Mouse (Mus musculus) adrenal gland, adult 2 months (tissue): ENCODE results near the gene Wwox. TPM values are rescaled to one million over a fixed set of nuclear protein-coding genes. Genes with fewer than 3 reads are reported as not detected.
A peak's percentile ranks its signal among the peaks of the same experiment; 100 is the strongest.

Experiments used
- DNase-seq: peaks from one replicate; pipeline ENCODE4 v3.0.0; 2021
- polyA plus RNA-seq: library from polyadenylated mRNA; depleted of rRNA; stranded (reverse); fragments of >200 nt; gene quantifications from 2 replicates; pipeline ENCODE4 v1.2.3, GENCODE M21; 2012
- total RNA-seq, 2 experiments: library from RNA; stranded (reverse); gene quantifications; 2 replicates each; pipeline ENCODE4 v1.2.3; 2021

Wwox gene
- total and polyA plus RNA-seq, 3 experiments: 18.6 to 30.6 (median 24.5) TPM

- peak; percentile 78 for DNase-seq
Measured at GRCm38 (mm10) chr8:114971378-114971777, 531.9 kb downstream of the Wwox start.

DNA sequence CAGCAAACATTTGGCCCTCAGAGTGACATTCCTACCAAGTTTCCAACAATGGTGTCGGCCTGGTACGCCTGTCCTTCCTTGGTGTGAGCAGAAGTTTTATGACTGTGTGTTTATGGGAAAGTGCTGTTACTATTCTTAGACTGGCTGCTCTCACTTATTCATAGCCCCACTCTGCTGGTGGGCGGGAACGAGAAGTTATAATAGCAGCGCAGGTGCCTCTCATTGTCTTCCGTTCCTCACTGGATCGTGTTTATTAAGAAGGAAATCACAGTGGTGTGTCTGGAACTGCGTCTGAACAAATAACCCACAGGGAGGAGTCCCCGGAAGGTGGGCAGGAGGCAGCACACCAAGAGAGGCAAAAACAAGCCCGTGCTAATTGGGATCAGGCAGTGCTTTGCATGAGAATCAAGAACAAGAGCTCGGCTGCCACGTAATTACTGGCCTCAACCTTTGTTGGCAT lies 533.6 kb downstream of the Wwox start:
- no peak for DNase-seq

GRCm38 (mm10) chr8:114974336-114974950 lies 535.0 kb downstream of the Wwox start:
- DNase-seq: no peak

GRCm38 (mm10) chr8:114977746-114978145 lies 538.3 kb downstream of the Wwox start:
- peak; percentile 57 for DNase-seq

GRCm38 (mm10) chr8:114978206-114978960 lies 538.9 kb downstream of the Wwox start:
- DNase-seq: no peak

GRCm38 (mm10) chr8:114979671-114980070 lies 540.2 kb downstream of the Wwox start:
- no peak for DNase-seq

GRCm38 (mm10) chr8:114982762-114983161 lies 543.3 kb downstream of the Wwox start:
- no peak for DNase-seq

DNA sequence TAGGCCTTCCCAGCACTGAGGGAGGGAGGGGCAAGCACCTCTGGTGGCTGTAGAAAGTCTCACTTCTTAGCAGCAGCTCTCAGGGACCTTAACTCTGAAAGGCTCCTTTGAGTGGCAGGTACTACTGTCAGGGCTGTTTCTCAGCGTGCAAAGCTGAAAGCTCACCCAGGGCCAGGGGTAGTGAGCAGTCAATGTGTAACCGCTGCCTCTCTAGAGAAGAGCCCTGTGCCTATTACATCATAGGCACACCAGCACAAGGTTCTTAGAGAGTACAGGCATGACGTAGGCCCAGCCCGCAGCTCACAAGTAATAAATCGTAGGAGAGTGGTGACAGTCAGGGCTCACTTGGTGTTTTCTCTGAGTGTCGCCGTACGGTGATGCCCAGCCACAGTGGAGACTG lies 545.0 kb downstream of the Wwox start:
- DNase-seq: no peak

DNA sequence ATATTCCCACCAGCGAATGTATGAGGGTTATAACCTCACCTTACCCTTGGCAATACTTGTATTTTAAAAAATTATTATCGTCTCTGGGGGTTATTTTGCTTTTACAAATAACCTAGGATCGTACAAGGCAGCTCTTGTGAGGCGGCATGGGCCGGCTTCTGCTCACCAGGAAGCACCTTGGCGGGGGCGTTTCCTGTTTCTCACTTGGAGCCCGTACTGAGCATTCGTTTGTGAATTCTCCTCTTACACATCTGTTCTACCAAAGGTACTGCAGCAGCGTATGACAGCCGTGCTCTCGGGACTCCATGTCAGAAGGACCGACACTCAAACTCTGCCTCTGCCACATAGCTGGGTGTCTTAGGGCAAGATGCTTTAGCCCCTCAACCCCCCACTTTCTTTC lies 546.5 kb downstream of the Wwox start:
- no peak for DNase-seq

DNA sequence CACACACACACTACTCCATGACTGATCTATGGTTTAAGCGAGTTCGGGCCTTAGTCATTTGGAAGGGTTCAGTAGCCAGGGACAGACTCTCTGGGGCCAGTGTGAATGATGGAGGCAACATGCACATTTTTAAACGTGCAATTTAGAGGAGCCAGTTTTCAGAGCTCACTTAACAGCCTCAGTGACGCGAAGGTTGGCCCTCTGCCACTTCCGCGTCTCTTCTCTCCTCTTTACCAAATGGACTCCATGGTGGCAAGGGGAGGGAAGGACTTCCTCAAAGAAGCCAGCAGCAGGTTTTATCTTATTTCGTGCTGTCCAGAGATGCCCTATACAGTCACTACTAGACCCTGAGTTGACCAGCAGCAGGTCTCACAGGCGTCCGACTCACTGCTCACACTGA lies 547.5 kb downstream of the Wwox start:
- no peak for DNase-seq

DNA sequence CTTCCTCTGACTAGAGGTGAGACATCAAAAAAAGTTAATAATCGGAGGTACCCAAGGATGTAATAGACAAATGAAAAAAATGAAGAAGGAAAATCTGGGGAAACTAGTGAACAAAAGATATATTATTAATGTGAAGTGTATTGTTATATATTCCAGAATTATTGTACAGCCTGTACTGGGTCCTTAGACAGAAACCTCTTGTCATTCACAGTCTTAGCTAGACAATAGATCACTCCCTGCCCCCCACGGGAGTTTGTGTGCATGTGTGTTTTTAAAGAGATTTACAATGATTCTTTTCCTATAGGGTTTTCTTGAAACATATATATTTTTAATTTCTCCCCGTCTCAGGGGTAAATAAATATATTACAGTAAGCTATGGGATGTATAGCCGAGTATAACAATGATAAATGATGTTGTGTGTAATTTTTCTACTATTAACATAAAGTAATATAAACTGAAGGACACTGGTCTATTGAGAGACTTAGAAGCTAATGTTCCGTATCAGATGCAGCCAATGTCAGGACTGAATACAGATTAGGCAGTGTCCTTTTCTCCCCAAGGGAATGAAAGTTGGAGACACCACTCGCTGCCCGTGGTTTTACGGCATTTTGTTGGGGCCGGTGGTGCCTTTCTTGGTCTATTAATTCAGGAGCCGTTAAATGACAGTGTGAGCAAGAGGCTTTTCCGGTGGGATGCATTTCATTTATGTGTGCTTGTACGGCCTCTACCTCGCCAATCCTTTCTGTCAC lies 551.6 kb downstream of the Wwox start:
- no peak for DNase-seq

DNA sequence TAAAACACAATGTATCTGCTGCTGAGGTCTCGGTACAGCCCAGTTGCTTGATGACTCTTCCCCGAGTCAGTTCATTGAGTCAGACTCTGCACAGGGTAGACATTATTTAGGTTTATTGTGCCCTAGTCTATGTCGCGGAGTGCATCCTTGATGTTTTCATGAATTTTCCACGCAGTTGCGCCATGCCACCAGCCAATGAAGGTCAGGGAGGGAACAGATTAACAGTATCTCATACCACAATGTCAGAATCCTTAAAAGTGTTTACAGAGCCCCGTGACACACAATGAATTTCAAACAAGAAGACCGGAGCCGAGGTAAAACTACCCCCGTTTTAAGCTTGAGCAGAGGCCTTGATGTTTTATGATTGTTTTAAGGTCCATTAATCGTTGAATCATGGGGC lies 561.3 kb downstream of the Wwox start:
- peak; percentile 66 for DNase-seq

DNA sequence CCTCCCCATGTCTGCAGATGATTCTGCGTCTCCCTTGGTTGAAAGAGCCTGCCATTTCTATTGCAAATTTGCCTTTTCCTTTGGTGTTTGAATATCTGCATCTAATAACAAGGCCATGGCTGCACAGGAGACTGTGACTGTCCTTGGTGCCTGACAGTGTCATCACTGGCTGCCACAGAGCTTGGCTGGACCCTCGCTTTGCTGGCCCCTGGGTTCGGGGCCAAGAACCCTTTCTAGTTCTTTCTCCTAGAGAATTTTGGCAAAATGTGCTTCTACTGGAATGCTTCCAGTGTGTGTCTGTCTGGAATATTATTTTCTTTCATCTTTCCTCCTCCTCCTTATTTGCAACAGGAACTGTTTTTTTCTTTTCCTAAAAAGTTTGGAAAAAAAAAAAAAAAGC lies 565.6 kb downstream of the Wwox start:
- DNase-seq: peak; percentile 67

GRCm38 (mm10) chr8:115006561-115006960 lies 567.1 kb downstream of the Wwox start:
- peak; percentile 49 for DNase-seq

DNA sequence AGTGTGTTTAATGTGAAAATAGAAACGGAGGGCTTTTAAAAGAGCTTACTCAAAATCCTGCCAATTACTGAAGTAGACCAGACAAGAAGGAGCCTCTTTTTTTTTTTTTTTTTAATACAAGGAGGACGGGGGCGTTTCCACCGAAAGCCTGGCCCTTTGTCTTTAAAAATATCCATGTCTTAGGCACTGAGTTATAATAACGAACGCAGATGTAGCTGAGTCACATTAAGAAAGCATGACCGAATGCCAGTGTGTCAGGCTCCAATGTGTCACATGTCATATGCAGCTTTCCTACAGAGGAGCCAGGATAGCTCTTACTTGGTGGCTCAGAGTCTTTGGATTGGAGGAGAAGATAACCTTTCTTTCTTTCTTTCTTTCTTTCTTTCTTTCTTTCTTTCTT lies 567.8 kb downstream of the Wwox start:
- no peak for DNase-seq

DNA sequence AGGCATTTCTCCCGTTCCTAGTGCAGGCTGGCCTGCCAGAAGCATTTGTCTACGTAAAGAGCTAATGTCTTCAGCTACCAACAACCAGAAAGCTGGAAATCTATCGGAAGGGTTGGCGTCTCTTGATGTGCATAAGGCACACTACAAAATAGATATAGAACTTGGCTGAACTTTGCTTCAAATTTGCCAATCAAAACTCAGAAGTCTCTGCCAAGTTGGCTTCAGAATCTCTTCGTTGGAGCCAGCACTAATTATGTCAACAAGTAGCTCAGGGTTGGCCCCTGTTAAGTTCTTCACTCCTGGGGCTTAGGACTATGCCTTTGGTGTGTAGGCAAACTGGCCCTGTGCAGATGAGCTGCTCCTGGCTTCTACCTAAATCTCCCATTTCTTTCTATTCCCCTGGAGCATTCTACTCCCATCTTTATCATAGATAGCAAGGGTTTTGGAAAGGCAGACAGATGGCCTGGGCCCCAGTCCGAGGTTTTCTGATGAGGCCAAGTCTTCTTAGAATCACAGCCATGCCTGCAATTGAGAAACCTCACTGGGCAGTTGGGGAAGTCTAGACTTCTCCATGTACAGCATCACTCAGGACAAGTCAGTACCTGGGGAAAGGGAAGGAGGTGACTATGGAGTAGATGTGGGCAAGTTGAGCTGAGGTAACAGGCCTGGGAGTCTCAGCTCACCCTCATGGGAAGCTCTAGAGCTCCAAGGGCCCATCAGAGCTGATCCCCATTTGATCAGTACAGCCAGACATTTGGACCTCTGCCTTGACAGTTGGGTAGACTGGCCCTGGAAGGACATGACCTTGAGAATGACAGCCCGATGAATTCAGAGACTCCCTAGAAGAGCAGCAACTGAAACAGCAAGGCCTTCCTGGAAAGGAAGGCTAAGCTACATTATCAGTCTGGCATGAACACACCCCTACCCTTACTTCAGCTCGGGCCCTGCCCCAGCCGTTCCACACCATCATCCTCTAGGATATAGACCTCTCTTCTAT lies 569.5 kb downstream of the Wwox start:
- peak; percentile 76 for DNase-seq

DNA sequence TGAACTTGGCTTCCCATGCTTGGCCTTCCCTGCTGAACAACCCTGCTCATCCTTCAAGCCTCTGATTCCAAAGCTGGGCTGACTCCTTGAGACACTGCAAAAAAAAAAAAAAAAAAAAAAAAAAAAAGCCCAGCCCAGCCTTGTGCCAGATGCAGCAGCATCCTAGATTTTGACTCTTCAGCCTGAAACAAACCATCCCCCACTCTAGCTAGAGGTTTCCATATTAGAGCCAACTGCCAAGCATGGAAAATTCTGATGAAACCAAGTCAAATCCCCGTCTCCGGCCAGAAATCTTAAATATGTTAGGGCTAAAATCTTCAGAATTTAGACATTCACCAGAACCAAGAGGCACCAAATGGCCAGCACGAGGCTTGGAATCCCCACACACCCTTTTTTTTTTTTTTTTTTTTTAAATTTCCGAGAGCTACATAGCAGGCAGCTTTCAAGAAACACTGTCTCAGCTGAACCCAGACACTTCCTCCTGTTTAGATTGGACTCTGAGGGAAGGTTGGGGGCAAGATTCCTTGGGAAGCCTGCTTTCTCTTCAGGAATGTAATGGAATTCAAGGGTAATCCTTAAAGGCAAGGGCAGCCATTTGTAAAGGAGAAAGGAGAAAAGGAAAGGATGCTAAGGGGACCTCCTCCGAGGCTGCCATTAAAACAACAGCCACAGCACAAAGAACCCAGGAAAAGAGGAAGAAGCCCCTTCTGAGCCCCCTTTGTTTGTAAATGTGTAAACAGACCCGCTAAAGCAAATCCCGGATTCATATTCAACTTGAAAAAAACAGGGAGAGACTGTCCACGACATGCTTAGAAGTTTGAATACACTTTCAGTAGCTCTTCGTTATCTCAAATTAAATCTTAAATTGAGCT lies 570.7 kb downstream of the Wwox start:
- DNase-seq: no peak

DNA sequence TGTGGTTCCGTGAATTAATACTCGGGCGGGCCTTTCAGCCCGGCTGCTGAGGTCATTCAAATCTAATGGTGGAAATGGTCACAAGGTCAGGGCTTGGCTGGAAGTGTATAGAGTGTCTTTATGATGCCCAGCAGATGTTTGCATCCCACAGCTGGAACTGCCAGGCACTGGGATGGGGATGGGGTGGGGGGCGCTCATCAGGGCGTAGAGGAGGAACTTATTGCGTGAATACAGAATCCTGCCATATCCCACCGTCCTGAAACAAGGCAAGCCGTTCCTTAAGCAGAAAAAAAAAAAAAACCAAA lies 571.3 kb downstream of the Wwox start:
- DNase-seq: no peak

DNA sequence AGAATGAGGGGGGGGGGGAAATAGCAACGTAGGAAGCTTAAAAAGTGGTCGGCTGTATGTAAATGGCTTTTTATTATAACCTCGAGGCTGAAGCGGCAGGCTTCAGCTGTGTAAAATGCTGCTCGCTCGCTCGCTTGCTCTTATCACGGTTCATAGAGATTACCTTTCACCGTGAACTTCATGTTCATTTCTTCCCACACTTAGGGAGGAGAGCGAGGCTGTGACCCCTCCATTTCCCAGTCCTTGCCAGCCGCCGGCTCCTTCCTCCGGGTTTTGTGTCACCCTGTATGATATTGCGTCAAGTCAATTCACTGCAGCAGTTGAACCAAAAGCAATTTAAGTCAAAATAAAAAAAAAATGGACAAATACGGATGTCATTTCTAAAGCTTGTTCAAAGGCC lies 580.2 kb downstream of the Wwox start:
- DNase-seq: no peak

- peak; percentile 28 for DNase-seq
Measured at GRCm38 (mm10) chr8:115021731-115022130, 582.3 kb downstream of the Wwox start.

DNA sequence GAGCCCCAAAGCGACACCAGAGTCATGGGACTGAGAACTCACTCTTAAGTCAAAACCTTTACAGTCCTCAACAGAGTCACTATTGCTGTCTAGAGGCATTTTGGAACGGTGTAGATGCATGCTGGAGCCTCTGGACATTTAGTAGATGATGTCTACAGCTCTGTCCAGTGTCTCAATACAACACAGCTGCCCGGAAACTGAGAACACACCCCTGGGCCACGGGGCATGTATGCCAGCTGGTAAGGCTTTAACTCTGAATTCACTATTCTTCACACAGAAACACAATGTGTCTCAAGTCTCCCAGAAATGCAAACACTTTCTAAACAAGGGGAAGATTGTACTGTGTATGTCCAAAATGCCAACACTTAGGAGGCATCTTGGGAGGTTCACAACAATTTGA lies 584.6 kb downstream of the Wwox start:
- DNase-seq: no peak
